Mouse (Mus musculus) heart, embryonic 16.5 days (tissue): ENCODE measurements around the gene Ptprs. TPM values are rescaled to one million over a fixed set of nuclear protein-coding genes. Genes with fewer than 3 reads are reported as not detected.
A peak's percentile ranks its signal among the peaks of the same experiment; 100 is the strongest.

Experiments used
- ATAC-seq: fragments of 200-750 bp; cut with Nextera tagmentation; replicated peaks from 2 replicates; pipeline ENCODE4 v1.8.0; 2017; ENCODE audit warnings: moderate number of reproducible peaks; ENCODE audit not compliant: insufficient read depth, low FRiP score; ENCODE audit errors: extremely low read depth
- H3K27ac ChIP-seq: fragments of 300-500 bp; sonication (generic); 2 replicates; pipeline ENCODE4 v1.5.1; 2014; ENCODE audit warnings: mild to moderate bottlenecking, low read length, control low read depth, moderate library complexity
- H3K27me3 ChIP-seq: fragments of 300-500 bp; sonication (generic); 2 replicates; pipeline ENCODE4 v1.6.1; 2014; ENCODE audit warnings: low read length, mixed read lengths; ENCODE audit not compliant: control insufficient read depth, insufficient read depth
- H3K36me3 ChIP-seq: fragments of 300-500 bp; sonication (generic); 2 replicates; pipeline ENCODE4 v1.6.1; 2014; ENCODE audit not compliant: control insufficient read depth, insufficient read depth
- H3K4me1 ChIP-seq: fragments of 300-500 bp; sonication (generic); 2 replicates; pipeline ENCODE4 v1.6.1; 2014; ENCODE audit warnings: low read length, mixed read lengths; ENCODE audit not compliant: control insufficient read depth, insufficient read depth
- H3K4me2 ChIP-seq: fragments of 300-500 bp; sonication (generic); 2 replicates; pipeline ENCODE4 v1.6.1; 2014; ENCODE audit warnings: low read depth, mild to moderate bottlenecking, control low read depth, low read length
- H3K4me3 ChIP-seq: fragments of 300-500 bp; sonication (generic); 2 replicates; pipeline ENCODE4 v1.5.1; 2014; ENCODE audit warnings: mild to moderate bottlenecking, control low read depth, low read length
- H3K9ac ChIP-seq: fragments of 300-500 bp; sonication (generic); 2 replicates; pipeline ENCODE4 v1.6.1; 2014; ENCODE audit warnings: low read length, control low read depth
- H3K9me3 ChIP-seq: fragments of 300-500 bp; sonication (generic); replicated peaks from 2 replicates; pipeline ENCODE4 v1.6.1; 2016; ENCODE audit warnings: low read length; ENCODE audit not compliant: control insufficient read depth
- WGBS: fragments of 180-500 bp; shearing (Covaris S2); extraction: QIAGEN DNeasy Blood & Tissue Kit; methylation state at CpG from one replicate; pipeline ENCODE4 v1.1.7; 2014; 5-methylcytosine and 5-hydroxymethylcytosine counted together
- microRNA-seq: library from miRNA; unstranded; fragments of <30 nt; microRNA quantifications from one replicate; pipeline ENCODE4, GENCODE M21; 2017
- polyA plus RNA-seq: library from polyadenylated mRNA; unstranded; fragments of >200 nt; fragmentation: Nextera tagmentation; extraction: Ambion mirVana; gene quantifications from 2 replicates; pipeline ENCODE4 v1.2.1, GENCODE M21; 2015

Ptprs gene
- polyA plus RNA-seq, 1 experiment from 2014 or later: 33.9 TPM

DNA sequence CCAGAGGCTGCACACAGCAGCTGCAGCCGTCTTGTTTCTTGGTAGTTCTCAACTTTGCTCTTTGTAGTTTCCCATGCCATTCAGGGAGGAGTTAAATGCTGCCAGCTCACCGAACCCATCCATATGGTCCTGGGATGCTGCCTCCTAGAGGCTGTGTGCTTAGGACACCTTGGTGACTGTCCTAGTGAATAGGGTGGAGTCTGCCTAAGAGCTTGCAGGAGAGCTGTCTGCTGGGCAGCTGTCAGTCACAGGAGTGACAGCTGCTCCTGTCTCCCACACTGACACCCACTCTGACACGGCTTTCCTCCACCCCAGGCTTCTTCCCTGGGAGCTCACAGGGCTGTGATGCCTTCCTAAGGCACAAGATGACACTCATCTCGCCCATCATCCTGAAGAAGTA lies 104.2 kb downstream of the Ptprs start:
- Histone ChIP-seq H3K4me1 (0 out of 2 replicates have a peak, but pooled peaks cover 4% of the 10 kb centered on the region), H3K4me2 (no peak overlapping the region), H3K27ac (no peak overlapping the region), H3K36me3 (peaks cover 14% of the 10 kb centered on the region), H3K27me3 (no peaks in the 10 kb centered on the region), H3K9ac (no peak overlapping the region), H3K9me3 (no peaks in the 10 kb centered on the region), H3K4me3 (no peak overlapping the region)
- WGBS: 72% methylated on average over 4 of the region's 4 CpGs
- no peak for ATAC-seq

DNA sequence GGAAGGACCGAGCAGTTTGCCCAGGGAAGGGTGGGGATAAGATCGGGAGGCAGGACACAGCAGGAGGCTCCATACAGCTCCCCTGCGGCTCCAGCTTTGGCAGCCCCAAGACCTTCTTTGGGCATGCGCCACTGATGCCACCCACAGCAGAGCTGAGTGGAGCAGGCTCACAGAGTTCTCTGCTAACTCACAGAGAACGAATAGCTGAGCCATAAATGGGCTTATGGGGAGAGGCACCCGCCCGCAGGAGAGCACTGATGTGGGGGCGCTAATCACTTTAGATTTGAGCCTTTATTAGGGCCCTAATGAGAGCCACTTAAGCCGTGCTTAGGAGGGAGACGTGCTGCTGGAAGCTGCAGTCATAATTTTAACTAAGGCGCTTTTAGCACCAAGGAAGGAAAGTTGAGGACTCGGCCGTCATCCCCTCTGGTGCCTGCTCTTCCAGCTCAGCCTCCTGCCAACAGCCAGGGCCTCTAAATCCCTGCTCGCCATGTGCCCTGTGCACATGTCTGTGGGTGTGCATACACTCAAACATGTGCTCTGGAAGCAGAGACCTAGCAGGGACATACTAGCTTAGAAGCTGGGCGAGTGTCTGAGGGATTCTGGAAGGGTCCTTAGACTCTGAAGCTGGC lies 105.1 kb downstream of the Ptprs start:
- H3K27me3 ChIP-seq: no peaks in the 10 kb centered on the region
- H3K9me3 ChIP-seq: no peaks in the 10 kb centered on the region
- H3K27ac ChIP-seq: no peak overlapping the region
- peaks cover 10% of the 10 kb centered on the region for H3K36me3 ChIP-seq
- no peak overlapping the region for H3K9ac ChIP-seq
- H3K4me3 ChIP-seq: no peak overlapping the region
- no peak for ATAC-seq
- no peak overlapping the region for H3K4me2 ChIP-seq
- WGBS: 84% methylated on average over 15 of the region's 15 CpGs
- H3K4me1 ChIP-seq: peaks cover 11% of the 10 kb centered on the region; the same call in 1 of the 2 replicates

- Histone ChIP-seq H3K36me3 (peaks cover 6% of the 10 kb centered on the region), H3K27ac (no peak overlapping the region), H3K27me3 (no peaks in the 10 kb centered on the region), H3K9me3 (no peaks in the 10 kb centered on the region), H3K9ac (no peak overlapping the region), H3K4me3 (no peak overlapping the region), H3K4me2 (no peak overlapping the region), H3K4me1 (peaks cover 21% of the 10 kb centered on the region)
- no peak for ATAC-seq
- WGBS: 85% methylated on average over 3 of the region's 3 CpGs
These were observed 106.2 kb downstream of the Ptprs start for GRCm38 (mm10) chr17:56370090-56370489.

DNA sequence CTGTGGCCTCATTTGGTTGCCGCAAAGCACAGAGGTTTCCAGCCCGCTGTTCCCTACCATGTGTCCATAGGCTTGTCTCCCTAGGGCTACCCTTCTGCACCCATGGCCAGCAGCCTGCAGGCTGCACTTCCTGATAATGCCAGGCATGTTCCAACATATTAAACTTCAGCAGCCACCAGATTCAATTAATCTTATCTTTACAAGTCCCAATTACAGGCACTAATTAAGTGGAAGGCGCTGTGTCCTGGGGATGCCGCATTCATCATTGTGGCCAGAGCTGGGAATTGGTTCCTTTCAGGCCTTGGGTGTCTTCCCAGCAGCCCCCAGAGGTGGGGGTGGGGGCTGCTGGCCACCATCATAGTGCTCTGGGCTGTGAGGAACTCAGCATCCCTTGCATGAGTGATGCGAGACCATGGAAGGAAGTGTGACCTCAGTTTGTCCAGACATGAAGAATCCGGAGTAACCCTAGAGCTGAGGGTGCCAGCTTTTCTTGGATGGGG lies 107.9 kb downstream of the Ptprs start:
- WGBS: 89% methylated on average over 6 of the region's 6 CpGs
- no peak overlapping the region for H3K4me3 ChIP-seq
- peaks cover 6% of the 10 kb centered on the region for H3K36me3 ChIP-seq
- H3K9me3 ChIP-seq: no peaks in the 10 kb centered on the region
- ATAC-seq: no peak
- H3K27me3 ChIP-seq: no peaks in the 10 kb centered on the region
- H3K27ac ChIP-seq: no peak overlapping the region
- no peak overlapping the region for H3K4me2 ChIP-seq
- peaks cover 18% of the 10 kb centered on the region for H3K4me1 ChIP-seq
- H3K9ac ChIP-seq: no peak overlapping the region

- WGBS: 32% methylated on average over 7 of the region's 7 CpGs
- H3K4me2 ChIP-seq: no peak overlapping the region
- H3K27ac ChIP-seq: no peak overlapping the region
- no peaks in the 10 kb centered on the region for H3K9me3 ChIP-seq
- no peak overlapping the region for H3K4me3 ChIP-seq
- peaks cover 6% of the 10 kb centered on the region for H3K36me3 ChIP-seq
- no peaks in the 10 kb centered on the region for H3K27me3 ChIP-seq
- peaks cover 17% of the 10 kb centered on the region for H3K4me1 ChIP-seq
- 0 out of 2 replicates have a peak, but pooled peaks have one; percentile 28 for ATAC-seq
- peak overlapping the region; percentile 22; the same call in 1 of the 2 replicates for H3K9ac ChIP-seq
These were observed 110.3 kb downstream of the Ptprs start for GRCm38 (mm10) chr17:56365791-56366673.

Small RNA genes within 50 kb of the gene (microRNA-seq; reads per million reads assigned to microRNA genes)
- gene Mir6977: 0.59 reads per million

Other genes with a start within 250 kb of the Ptprs start
- gene Fem1a, start 219.7 kb downstream of the Ptprs start, polyA plus RNA-seq: 25.6 and 26.9 TPM in 2 replicates
- gene Ticam1, start 199.7 kb downstream of the Ptprs start, polyA plus RNA-seq: 7.6 and 8.6 TPM in 2 replicates
- 79.3 and 89.4 TPM in 2 replicates for gene Plin3, start 183.6 kb downstream of the Ptprs start, polyA plus RNA-seq
- 0.21 TPM in 1 of 2 replicates, not detected in the other for gene Arrdc5, start 176.2 kb downstream of the Ptprs start, polyA plus RNA-seq
- 76.6 and 94.0 TPM in 2 replicates for gene Uhrf1, start 173.2 kb downstream of the Ptprs start, polyA plus RNA-seq
- gene Kdm4b, start 150.4 kb downstream of the Ptprs start, polyA plus RNA-seq: 23.8 and 33.0 TPM in 2 replicates
- gene Znrf4, start 35.9 kb upstream of the Ptprs start, polyA plus RNA-seq: not detected in 2 replicates
- 0.62 and 1.2 TPM in 2 replicates for gene Gm20219, start 77.9 kb upstream of the Ptprs start, polyA plus RNA-seq
- 57.6 and 60.6 TPM in 2 replicates for gene Safb2, start 108.1 kb upstream of the Ptprs start, polyA plus RNA-seq
- 76.5 and 92.3 TPM in 2 replicates for gene Safb, start 108.3 kb upstream of the Ptprs start, polyA plus RNA-seq
- gene 2410015M20Rik, start 133.3 kb upstream of the Ptprs start, polyA plus RNA-seq: 329 and 345 TPM in 2 replicates
- gene Rpl36, start 136.9 kb upstream of the Ptprs start, polyA plus RNA-seq: 1,106 and 1,159 TPM in 2 replicates
- 60.7 and 62.5 TPM in 2 replicates for gene Lonp1, start 150.4 kb upstream of the Ptprs start, polyA plus RNA-seq
- gene Catsperd, start 151.7 kb upstream of the Ptprs start, polyA plus RNA-seq: 0.29 and 0.31 TPM in 2 replicates
- gene Ranbp3, start 196.8 kb upstream of the Ptprs start, polyA plus RNA-seq: 63.1 and 64.3 TPM in 2 replicates
- 1,043 and 1,129 TPM in 2 replicates for gene Ndufa11, start 241.3 kb upstream of the Ptprs start, polyA plus RNA-seq
- gene Vmac, start 241.5 kb upstream of the Ptprs start, polyA plus RNA-seq: 12.8 and 14.6 TPM in 2 replicates